Mouse (Mus musculus): Measurements from ENCODE around the gene Slc25a21.

Slc25a21 gene

GRCm38 (mm10) chr12:56691427-56692079 lies 505.7 kb downstream of the Slc25a21 start, which contains the start of gene Pax9:
Gene Pax9 (plus strand): TSS chr12:56691767.
- no peak for DNase-seq (ENCODE audit: low spot score in 2 of 2)

GRCm38 (mm10) chr12:56691001-56691400 lies 506.3 kb downstream of the Slc25a21 start:
- no peak for DNase-seq (ENCODE audit: low spot score in 2 of 2)

GRCm38 (mm10) chr12:56690366-56690765 lies 506.9 kb downstream of the Slc25a21 start:
- DNase-seq (ENCODE audit: low spot score in 2 of 2), result no peak

GRCm38 (mm10) chr12:56689736-56690135 lies 507.5 kb downstream of the Slc25a21 start:
- no peak for DNase-seq (ENCODE audit: low spot score in 2 of 2)

- DNase-seq (ENCODE audit: low spot score in 2 of 2), result no peak
These were observed 507.9 kb downstream of the Slc25a21 start for GRCm38 (mm10) chr12:56689331-56689730.

- no peak for DNase-seq (ENCODE audit: low spot score in 2 of 2)
These were observed 508.4 kb downstream of the Slc25a21 start for GRCm38 (mm10) chr12:56688920-56689319.

GRCm38 (mm10) chr12:56688482-56688840 lies 508.8 kb downstream of the Slc25a21 start:
- no peak for DNase-seq (ENCODE audit: low spot score in 2 of 2)

GRCm38 (mm10) chr12:56687640-56688481 lies 509.4 kb downstream of the Slc25a21 start:
- DNase-seq (ENCODE audit: low spot score in 2 of 2), result no peak

GRCm38 (mm10) chr12:56681096-56681811 lies 516.0 kb downstream of the Slc25a21 start:
- no peak for DNase-seq (ENCODE audit: low spot score in 2 of 2)

- DNase-seq (ENCODE audit: low spot score in 2 of 2), result no peak
These were observed 519.7 kb downstream of the Slc25a21 start for GRCm38 (mm10) chr12:56677620-56678019.

- no peak for DNase-seq (ENCODE audit: low spot score in 2 of 2)
These were observed 522.5 kb downstream of the Slc25a21 start for GRCm38 (mm10) chr12:56674726-56675125.

GRCm38 (mm10) chr12:56670795-56671194 lies 526.5 kb downstream of the Slc25a21 start:
- DNase-seq (ENCODE audit: low spot score in 2 of 2), result no peak

GRCm38 (mm10) chr12:56669451-56670122 lies 527.7 kb downstream of the Slc25a21 start:
- DNase-seq (ENCODE audit: low spot score in 2 of 2), result no peak
